Mouse (Mus musculus): ENCODE results near the gene Itgb2. TPM values are rescaled to one million over a fixed set of nuclear protein-coding genes. Genes with fewer than 3 reads are reported as not detected.
A peak's percentile ranks its signal among the peaks of the same experiment; 100 is the strongest.

Gene Itgb2
- polyA plus RNA-seq, 1 experiment = 154 TPM

DNA sequence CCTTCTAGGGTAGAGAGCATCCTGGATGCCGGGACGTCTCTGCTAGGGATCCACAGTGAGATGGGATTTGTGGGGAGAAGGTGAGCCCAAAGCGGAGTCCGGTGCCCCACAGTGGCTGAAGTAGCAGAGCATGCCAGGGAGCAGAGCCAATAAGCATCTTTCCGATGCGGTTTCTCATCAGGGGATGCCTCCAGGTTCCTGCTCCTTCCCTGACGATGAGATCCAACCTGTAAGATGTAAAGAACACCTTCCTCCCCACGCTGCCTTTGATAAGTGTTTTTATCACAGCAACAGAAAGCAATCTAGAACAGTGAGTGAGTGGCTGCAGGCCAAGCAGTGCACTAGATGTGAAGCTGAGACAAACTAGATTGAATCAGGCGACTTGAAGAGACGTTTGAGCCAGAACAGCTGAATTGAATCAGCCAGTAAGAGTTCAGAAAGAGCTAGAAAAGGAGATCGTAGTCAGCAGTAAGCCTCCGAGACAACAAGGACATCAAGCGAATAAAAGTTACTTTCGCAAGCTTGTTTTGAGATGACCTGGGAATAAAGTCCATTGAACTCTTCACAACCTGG, 13.6 kb upstream of the Itgb2 start:
- H3K4me1 ChIP-seq (ENCODE audit: control insufficient read depth, insufficient read depth, insufficient read length) = peaks cover 13% of the 10 kb centered on the region
- H3K27me3 ChIP-seq (ENCODE audit: control insufficient read depth, insufficient read depth, low read length) = no peaks in the 10 kb centered on the region
- TF ChIP-seq CTCF (IDR thresholded peaks at IDR 0.05; ENCODE audit: extremely low read depth, insufficient read depth, insufficient read length, insufficient replicate concordance) (no peak), POLR2A (IDR thresholded peaks at IDR 0.05; ENCODE audit: low read depth, low read length) (no peak)
- H3K27ac ChIP-seq (ENCODE audit: insufficient read depth, low read length) = peak overlapping the region; percentile 85
- no peak for DNase-seq (ENCODE audit: low read depth in 1 of 2, low spot score in 2 of 2)
- WGBS = 56% methylated on average over 14 of the region's 14 CpGs
- peaks cover 9% of the 10 kb centered on the region for H3K36me3 ChIP-seq (ENCODE audit: control insufficient read depth, insufficient read depth, low read length)
- H3K4me3 ChIP-seq (ENCODE audit: extremely low read depth, insufficient read depth, insufficient read length) = peak overlapping the region; percentile 78; the same call in 1 of the 2 replicates

DNA sequence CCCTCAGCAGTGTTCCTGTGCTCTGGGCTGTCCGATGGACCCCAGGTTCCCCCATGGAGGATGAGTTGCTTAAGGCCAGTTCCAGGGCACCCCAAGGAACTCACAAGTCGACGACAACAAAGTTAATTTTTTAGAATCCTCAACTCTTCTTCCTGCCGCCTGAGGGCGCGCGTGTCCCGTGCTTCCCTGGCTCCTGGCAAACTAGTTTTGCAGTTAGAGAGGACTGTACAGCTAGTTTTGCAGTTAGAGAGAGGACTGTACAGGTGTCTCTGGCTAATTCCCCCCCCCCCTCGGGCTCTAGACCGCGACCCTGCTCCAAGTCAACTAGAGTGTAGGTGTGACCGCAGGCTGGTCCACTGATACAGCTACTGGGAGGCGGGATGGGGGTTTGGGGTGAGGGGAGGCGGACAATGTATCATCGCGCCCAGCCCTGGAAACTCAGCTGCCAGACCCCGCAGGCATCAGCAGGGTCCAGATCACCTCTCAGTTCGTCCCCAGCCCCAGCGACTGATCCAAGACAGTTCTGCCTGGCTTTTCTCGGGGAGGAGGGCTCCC, 12.9 kb upstream of the Itgb2 start:
- peak; percentile 58 to 76 for DNase-seq (ENCODE audit: low read depth in 1 of 2, low spot score in 2 of 2)
- no peak overlapping the region for H3K27ac ChIP-seq (ENCODE audit: insufficient read depth, low read length)
- H3K27me3 ChIP-seq (ENCODE audit: control insufficient read depth, insufficient read depth, low read length) = no peaks in the 10 kb centered on the region
- TF ChIP-seq CTCF (IDR thresholded peaks at IDR 0.05; ENCODE audit: extremely low read depth, insufficient read depth, insufficient read length, insufficient replicate concordance) (peak; percentile 99), POLR2A (IDR thresholded peaks at IDR 0.05; ENCODE audit: low read depth, low read length) (no peak)
- no peak overlapping the region for H3K4me3 ChIP-seq (ENCODE audit: extremely low read depth, insufficient read depth, insufficient read length)
- WGBS = 30% methylated on average over 20 of the region's 20 CpGs
- peaks cover 6% of the 10 kb centered on the region for H3K36me3 ChIP-seq (ENCODE audit: control insufficient read depth, insufficient read depth, low read length)
- peaks cover 15% of the 10 kb centered on the region for H3K4me1 ChIP-seq (ENCODE audit: control insufficient read depth, insufficient read depth, insufficient read length)

DNA sequence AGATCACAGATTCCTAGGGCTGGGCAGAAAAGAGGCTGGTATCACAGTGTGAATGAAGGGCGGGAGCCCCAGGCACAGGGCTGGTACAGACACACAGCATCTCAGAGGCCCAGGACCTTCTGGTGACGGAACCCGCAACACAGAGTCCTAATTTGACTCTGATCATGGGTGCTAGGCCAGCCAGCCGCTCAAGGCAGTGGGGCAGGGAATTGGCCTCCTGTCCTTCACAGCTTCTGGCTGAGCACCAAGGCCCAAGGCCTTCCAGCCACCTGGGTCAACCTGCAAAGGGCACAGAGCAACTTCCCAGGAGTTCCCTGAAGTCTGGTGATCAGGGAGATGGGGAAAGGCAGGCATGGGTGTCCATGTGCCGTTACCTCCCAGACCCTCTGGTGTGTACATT, 12.3 kb upstream of the Itgb2 start:
- TF ChIP-seq CTCF (IDR thresholded peaks at IDR 0.05; ENCODE audit: extremely low read depth, insufficient read depth, insufficient read length, insufficient replicate concordance) (no peak), POLR2A (IDR thresholded peaks at IDR 0.05; ENCODE audit: low read depth, low read length) (no peak)
- Histone ChIP-seq H3K4me3 (ENCODE audit: extremely low read depth, insufficient read depth, insufficient read length) (no peak overlapping the region), H3K27me3 (ENCODE audit: control insufficient read depth, insufficient read depth, low read length) (no peaks in the 10 kb centered on the region), H3K36me3 (ENCODE audit: control insufficient read depth, insufficient read depth, low read length) (peaks cover 5% of the 10 kb centered on the region), H3K4me1 (ENCODE audit: control insufficient read depth, insufficient read depth, insufficient read length) (peaks cover 20% of the 10 kb centered on the region), H3K27ac (ENCODE audit: insufficient read depth, low read length) (no peak overlapping the region)
- no peak for DNase-seq (ENCODE audit: low read depth in 1 of 2, low spot score in 2 of 2)
- 93% methylated on average over 5 of the region's 5 CpGs for WGBS

DNA sequence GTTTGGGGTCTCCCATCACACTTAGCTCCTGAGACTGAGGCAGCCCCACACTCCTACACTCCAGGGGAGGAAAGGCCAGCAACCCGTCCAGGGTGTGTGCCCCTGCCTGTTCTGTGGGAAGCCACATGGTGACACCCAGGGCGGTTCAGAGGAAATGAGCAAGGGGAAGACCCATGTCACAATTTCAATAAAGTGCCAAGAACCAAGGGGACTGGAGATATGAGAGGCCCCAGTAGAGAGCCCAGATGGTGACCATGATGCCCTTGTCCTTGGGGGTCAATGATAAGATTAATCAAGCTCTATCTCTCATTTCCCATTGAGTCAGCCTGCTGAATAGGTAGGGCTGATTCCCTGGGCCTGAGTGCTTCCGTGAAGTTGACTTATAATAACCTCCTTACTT, 10.9 kb upstream of the Itgb2 start:
- Histone ChIP-seq H3K27ac (ENCODE audit: insufficient read depth, low read length) (0 out of 2 replicates have a peak overlapping the region, but pooled peaks have one; percentile 24), H3K4me1 (ENCODE audit: control insufficient read depth, insufficient read depth, insufficient read length) (peaks cover 27% of the 10 kb centered on the region), H3K27me3 (ENCODE audit: control insufficient read depth, insufficient read depth, low read length) (no peaks in the 10 kb centered on the region), H3K4me3 (ENCODE audit: extremely low read depth, insufficient read depth, insufficient read length) (no peak overlapping the region), H3K36me3 (ENCODE audit: control insufficient read depth, insufficient read depth, low read length) (no peaks in the 10 kb centered on the region)
- 51% methylated on average over 3 of the region's 3 CpGs for WGBS
- no peak for DNase-seq (ENCODE audit: low read depth in 1 of 2, low spot score in 2 of 2)
- TF ChIP-seq CTCF (IDR thresholded peaks at IDR 0.05; ENCODE audit: extremely low read depth, insufficient read depth, insufficient read length, insufficient replicate concordance) (no peak), POLR2A (IDR thresholded peaks at IDR 0.05; ENCODE audit: low read depth, low read length) (no peak)

DNA sequence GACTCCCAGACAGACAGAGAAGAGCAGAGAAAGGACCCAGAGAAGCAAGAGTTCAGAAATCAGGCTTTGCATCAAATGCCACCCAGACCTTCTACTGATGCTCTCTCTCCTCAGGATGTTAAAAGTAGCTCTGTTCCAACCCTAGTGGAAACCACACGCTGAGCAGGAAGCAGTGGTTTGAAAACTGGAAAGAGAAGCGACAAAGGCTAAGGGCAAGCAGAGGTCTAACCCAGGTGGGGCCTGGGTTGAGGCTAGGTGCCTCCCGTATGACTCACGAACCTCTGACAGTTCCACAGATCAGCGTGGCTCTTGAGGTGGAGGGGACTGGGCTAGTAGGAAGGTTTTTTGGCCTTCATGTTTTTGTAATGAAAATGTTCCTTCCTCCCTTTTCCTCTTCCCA, 9.6 kb upstream of the Itgb2 start:
- WGBS = 19% methylated on average over 5 of the region's 5 CpGs
- peak in 1 of 2 experiments; percentile 19 for DNase-seq (ENCODE audit: low read depth in 1 of 2, low spot score in 2 of 2)
- Histone ChIP-seq H3K36me3 (ENCODE audit: control insufficient read depth, insufficient read depth, low read length) (no peaks in the 10 kb centered on the region), H3K27me3 (ENCODE audit: control insufficient read depth, insufficient read depth, low read length) (no peaks in the 10 kb centered on the region), H3K27ac (ENCODE audit: insufficient read depth, low read length) (peak overlapping the region; percentile 52; the same call in 1 of the 2 replicates), H3K4me1 (ENCODE audit: control insufficient read depth, insufficient read depth, insufficient read length) (peaks cover 22% of the 10 kb centered on the region), H3K4me3 (ENCODE audit: extremely low read depth, insufficient read depth, insufficient read length) (no peak overlapping the region)
- TF ChIP-seq POLR2A (IDR thresholded peaks at IDR 0.05; ENCODE audit: low read depth, low read length) (no peak), CTCF (IDR thresholded peaks at IDR 0.05; ENCODE audit: extremely low read depth, insufficient read depth, insufficient read length, insufficient replicate concordance) (no peak)

DNA sequence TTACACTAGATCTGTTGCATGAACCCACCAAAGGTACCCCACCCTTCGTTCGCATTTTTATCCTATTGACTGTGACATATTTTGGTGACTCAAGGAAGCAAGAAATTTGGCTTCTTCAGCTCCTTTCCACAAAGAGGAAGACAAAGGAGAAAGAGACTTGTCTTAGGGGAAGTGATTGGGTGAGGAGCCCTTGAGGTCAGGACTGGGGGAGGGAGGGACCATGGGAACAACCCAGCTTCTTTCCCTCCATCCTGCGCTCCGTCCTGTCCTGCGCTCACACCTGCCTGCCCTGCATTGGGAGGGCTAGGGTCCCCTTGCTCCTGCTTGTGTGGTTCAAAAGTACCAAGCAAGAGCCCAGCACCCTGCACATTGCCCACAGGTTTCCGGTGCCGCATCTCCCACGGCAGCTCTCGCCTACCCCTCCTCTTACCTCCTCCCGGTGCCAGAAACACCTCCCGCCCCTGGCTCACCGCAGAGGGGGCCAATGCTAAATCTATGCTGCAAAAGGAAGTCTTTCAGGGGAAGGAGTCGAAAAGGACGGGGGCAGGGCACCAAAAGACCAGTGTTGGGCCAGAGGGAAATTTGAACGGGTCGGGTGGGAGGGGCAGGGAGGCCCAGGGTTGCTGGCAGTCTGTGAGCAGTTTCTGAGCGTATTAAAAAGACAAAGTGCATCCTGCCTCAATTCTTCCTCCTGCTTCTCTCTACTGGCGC, 7.9 kb upstream of the Itgb2 start:
- 5% methylated on average over 18 of the region's 18 CpGs for WGBS
- no peak for TF ChIP-seq POLR2A (IDR thresholded peaks at IDR 0.05; ENCODE audit: low read depth, low read length)
- no peak for TF ChIP-seq CTCF (IDR thresholded peaks at IDR 0.05; ENCODE audit: extremely low read depth, insufficient read depth, insufficient read length, insufficient replicate concordance)
- H3K27me3 ChIP-seq (ENCODE audit: control insufficient read depth, insufficient read depth, low read length) = no peaks in the 10 kb centered on the region
- peak overlapping the region; percentile 85 for H3K27ac ChIP-seq (ENCODE audit: insufficient read depth, low read length)
- H3K36me3 ChIP-seq (ENCODE audit: control insufficient read depth, insufficient read depth, low read length) = no peaks in the 10 kb centered on the region
- peak overlapping the region; percentile 46 for H3K4me3 ChIP-seq (ENCODE audit: extremely low read depth, insufficient read depth, insufficient read length)
- DNase-seq (ENCODE audit: low read depth in 1 of 2, low spot score in 2 of 2) = peak in 1 of 2 experiments; percentile 64
- H3K4me1 ChIP-seq (ENCODE audit: control insufficient read depth, insufficient read depth, insufficient read length) = peaks cover 17% of the 10 kb centered on the region

Measured in spleen, adult 2 months (tissue).